Mouse (Mus musculus): Measurements from ENCODE around the gene Isx. TPM values are rescaled to one million over a fixed set of nuclear protein-coding genes. Genes with fewer than 3 reads are reported as not detected.

The Isx gene
- not detected for total RNA-seq (2018; cell fraction: chromatin; rRNA removed)
- not detected for total RNA-seq (2018; cell fraction: cytosol; rRNA removed)
- not detected for total RNA-seq (2018; cell fraction: nucleus; rRNA removed)
- polyA plus RNA-seq (2018): not detected in 3 replicates

DNA sequence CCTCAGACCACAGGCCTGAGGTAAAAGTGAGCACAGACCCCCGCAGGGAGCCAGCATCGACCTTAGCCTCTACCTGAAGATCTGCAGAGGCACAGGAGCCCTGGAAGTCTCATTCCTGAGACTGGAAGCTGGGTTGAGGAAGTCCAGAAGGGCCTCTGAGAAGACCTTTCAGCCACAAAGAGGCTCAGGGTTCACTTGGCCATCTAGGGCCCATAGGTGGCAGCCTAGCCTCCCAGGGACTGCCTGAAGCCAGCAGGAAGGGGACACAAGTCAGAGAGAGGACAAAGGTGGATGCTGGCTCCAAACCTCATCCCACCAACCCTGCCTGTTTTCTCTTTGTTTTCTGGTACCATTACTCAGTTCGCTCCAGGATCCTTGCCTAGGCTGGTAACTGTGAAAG is at the start of gene Isx:
Isx (plus strand) TSS at position 234 of the 400 bp plus-strand sequence.
- Histone ChIP-seq H3K4me3 (ENCODE audit: inconsistent target) (no peak within 1 kb of the TSS), H3K79me2 (ENCODE audit: inconsistent target) (no peaks in the 10 kb centered on the region), H3K27ac (no peak within 1 kb of the TSS), H3K36me3 (ENCODE audit: inconsistent target) (no peaks in the 10 kb centered on the region)
- WGBS (ENCODE audit: missing documents): 73% methylated on average over 3 of the region's 3 CpGs

DNA sequence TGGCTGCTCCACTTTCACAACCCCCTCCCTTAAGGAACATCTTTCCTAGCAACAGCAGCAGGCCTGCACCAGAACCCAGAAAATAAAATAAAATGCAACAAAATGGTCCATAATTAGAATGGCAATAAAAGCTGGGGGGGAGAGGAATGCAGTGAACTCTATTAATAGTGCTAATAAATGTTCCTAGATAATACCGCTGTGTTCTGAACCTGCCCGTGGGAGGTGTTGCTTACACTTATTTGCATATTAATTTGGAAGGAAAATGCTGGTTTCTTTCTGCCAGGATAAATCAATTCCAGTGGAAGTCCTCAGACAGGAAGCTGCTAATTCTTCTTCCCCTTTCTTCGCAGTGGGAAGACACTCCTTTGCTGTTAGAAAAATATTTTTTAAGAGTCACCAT is 45.3 kb upstream of the Isx start:
- WGBS (ENCODE audit: missing documents): 75% methylated on average over 3 of the region's 3 CpGs
- H3K4me3 ChIP-seq (ENCODE audit: inconsistent target): no peak overlapping the region
- H3K79me2 ChIP-seq (ENCODE audit: inconsistent target): no peaks in the 10 kb centered on the region
- H3K27ac ChIP-seq: no peak overlapping the region
- no peaks in the 10 kb centered on the region for H3K36me3 ChIP-seq (ENCODE audit: inconsistent target)

DNA sequence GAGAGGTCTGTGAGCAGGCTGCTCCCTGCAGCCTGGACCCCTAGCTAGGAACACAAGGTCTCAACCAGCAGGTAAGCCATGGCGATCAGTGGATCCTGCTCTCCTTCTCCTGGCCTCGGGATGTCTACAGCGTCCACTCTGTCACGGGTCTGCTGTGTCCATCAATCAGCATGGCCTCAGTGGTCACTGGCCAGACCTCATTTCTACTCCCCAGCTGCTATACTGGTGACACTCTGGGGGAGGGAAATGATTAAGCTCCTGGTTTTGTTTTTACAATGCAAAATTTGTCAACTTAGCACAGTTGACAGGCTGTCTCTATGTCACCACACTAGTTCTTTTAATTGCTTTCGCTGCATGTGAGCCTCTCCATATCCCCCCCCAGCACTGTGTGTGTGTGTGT is 41.7 kb upstream of the Isx start:
- WGBS (ENCODE audit: missing documents): 73% methylated on average over 4 of the region's 5 CpGs

DNA sequence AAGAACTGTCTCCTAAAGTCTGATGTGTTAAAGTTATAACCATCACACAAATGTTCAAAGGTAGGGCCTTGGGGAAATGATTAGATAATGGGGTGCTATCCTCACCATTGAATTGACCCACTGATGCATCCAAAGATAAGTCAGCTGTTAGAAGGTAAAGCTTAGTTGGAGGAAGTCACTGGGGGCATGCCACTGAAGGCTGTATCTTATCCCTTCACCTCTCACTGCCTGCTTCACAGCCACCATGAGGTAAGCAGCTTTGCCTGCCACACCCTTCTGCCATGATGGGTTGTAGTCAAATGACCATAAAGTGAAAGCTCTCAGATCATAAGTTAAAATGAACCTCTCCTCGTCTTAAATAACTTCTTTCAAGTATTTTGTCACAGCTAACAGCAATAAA is 38.7 kb upstream of the Isx start:
- Histone ChIP-seq H3K36me3 (ENCODE audit: inconsistent target) (no peaks in the 10 kb centered on the region), H3K4me3 (ENCODE audit: inconsistent target) (no peak overlapping the region), H3K27ac (no peak overlapping the region), H3K79me2 (ENCODE audit: inconsistent target) (no peaks in the 10 kb centered on the region)
- 67% methylated on average over 1 of the region's 1 CpGs for WGBS (ENCODE audit: missing documents)

More for the DNA sequence above, 41.7 kb upstream of the Isx start:
- Histone ChIP-seq H3K36me3 (ENCODE audit: inconsistent target) (no peaks in the 10 kb centered on the region), H3K79me2 (ENCODE audit: inconsistent target) (no peaks in the 10 kb centered on the region), H3K4me3 (ENCODE audit: inconsistent target) (no peak overlapping the region), H3K27ac (no peak overlapping the region)

DNA sequence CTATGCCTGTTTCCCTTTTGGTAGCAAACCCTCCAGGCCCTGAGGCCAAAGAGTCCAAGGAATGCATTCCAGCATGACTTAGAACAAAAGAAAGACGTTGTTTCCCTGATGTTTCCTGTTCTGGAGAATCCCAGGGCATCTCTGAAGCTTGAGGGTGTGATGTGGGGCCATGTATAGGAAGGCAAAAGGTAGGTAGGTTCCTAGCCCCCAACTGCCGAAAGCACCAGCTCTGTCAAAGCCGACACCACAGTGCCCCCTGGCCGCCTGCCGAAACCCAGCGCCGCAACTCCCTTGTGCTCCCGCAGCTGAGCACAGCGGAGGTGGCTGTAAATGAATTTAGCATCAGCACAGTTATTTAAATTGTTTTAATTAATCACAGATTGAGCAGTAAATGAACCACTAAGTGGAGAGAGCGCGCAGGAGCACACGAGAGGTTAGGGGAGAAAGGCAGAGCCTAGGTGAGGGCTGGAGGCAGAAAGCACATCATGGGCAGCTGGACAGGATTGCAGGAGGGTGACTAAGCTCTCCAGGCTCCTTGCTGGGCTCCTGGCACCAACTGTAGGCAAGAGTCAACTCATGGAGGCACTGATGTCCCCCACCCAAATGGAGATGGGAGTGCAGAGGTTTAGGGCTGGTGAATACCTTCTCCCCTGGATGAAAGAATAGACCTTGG is 25.5 kb upstream of the Isx start:
- WGBS (ENCODE audit: missing documents): 29% methylated on average over 12 of the region's 12 CpGs
- H3K36me3 ChIP-seq (ENCODE audit: inconsistent target): no peaks in the 10 kb centered on the region
- H3K79me2 ChIP-seq (ENCODE audit: inconsistent target): no peaks in the 10 kb centered on the region
- H3K4me3 ChIP-seq (ENCODE audit: inconsistent target): no peak overlapping the region
- H3K27ac ChIP-seq: no peak overlapping the region

DNA sequence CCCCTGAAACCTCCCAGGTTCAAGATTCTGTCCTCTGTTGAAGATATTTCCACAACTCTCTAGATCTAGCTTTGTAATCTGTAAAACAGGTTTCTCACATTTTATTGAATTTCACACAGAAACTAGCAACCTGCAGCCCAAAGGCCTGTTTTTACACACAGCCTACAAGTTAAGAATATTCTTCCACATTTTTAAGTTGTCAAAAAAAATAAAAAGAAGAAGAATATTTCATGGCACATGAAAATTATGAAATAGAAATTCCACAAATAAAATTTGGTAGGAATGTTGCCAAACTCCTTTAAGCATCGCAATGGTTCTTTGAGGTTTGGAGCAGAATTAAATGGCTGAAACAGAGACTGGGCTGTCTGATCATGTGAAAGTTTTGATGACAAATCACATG is 24.3 kb upstream of the Isx start:
- WGBS (ENCODE audit: missing documents): 100% methylated on average over 1 of the region's 1 CpGs
- Histone ChIP-seq H3K4me3 (ENCODE audit: inconsistent target) (no peak overlapping the region), H3K36me3 (ENCODE audit: inconsistent target) (no peaks in the 10 kb centered on the region), H3K79me2 (ENCODE audit: inconsistent target) (no peaks in the 10 kb centered on the region), H3K27ac (no peak overlapping the region)

DNA sequence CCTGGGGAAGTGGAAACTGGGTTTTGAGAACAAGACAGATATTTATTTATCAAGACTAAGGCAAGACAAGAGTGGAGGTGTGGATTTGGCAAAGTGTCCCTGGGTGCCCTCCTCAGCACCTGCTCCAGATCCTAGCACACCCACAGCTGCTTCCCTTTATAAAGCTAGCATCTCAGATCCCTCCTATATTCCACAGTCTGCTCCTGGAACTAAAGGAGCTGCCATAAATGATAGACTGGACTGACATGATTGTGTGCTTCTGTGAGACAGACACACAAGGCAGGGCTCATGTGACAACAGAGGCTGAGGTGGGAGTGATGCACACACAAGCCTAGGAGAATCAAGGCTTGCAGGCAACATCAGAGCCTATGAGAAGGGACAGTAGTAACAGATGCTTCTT is 22.0 kb upstream of the Isx start:
- Histone ChIP-seq H3K27ac (no peak overlapping the region), H3K4me3 (ENCODE audit: inconsistent target) (no peak overlapping the region), H3K36me3 (ENCODE audit: inconsistent target) (no peaks in the 10 kb centered on the region), H3K79me2 (ENCODE audit: inconsistent target) (no peaks in the 10 kb centered on the region)

DNA sequence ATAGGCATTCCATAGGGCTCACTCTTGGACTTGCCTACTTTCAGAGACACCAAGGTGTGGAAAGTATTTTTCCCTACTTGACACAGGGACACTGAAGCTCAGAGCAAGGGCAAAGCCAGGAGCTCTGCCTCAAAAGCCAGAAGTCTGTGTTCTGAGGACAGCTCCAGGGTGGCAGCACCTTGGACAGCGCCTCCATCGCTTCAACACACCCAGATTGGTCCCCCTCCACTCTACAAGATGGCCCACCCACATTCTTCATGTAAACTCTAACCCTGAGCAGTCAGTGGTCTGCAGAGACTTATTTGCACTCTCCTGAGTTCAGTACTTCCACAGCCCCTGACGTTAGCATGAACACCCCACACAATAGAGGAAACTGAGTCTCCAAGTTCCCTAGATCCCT is 21.1 kb upstream of the Isx start:
- H3K4me3 ChIP-seq (ENCODE audit: inconsistent target): no peak overlapping the region
- no peak overlapping the region for H3K27ac ChIP-seq
- H3K79me2 ChIP-seq (ENCODE audit: inconsistent target): no peaks in the 10 kb centered on the region
- WGBS (ENCODE audit: missing documents): 24% methylated on average over 3 of the region's 3 CpGs
- no peaks in the 10 kb centered on the region for H3K36me3 ChIP-seq (ENCODE audit: inconsistent target)

DNA sequence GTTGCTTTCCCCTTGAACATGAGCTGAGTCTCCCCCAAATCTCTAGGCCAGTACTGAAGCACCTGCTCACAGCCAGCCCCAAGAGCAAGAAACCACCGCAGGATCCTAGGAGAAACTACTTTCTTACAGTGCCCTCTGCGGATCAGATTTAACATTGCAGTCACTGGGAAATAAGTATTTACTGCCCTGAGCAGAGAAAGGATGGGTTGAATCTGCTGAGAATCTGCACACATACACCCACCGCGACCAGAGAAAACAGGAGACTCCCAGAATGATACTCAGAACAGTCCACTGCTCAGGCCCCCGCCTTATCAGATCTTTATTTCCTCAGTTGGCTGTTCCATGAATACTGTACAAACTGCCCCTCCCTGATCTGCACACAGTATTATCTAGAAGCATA is 19.5 kb upstream of the Isx start:
- no peaks in the 10 kb centered on the region for H3K36me3 ChIP-seq (ENCODE audit: inconsistent target)
- 27% methylated on average over 5 of the region's 5 CpGs for WGBS (ENCODE audit: missing documents)
- H3K79me2 ChIP-seq (ENCODE audit: inconsistent target): no peaks in the 10 kb centered on the region
- no peak overlapping the region for H3K4me3 ChIP-seq (ENCODE audit: inconsistent target)
- H3K27ac ChIP-seq: no peak overlapping the region

DNA sequence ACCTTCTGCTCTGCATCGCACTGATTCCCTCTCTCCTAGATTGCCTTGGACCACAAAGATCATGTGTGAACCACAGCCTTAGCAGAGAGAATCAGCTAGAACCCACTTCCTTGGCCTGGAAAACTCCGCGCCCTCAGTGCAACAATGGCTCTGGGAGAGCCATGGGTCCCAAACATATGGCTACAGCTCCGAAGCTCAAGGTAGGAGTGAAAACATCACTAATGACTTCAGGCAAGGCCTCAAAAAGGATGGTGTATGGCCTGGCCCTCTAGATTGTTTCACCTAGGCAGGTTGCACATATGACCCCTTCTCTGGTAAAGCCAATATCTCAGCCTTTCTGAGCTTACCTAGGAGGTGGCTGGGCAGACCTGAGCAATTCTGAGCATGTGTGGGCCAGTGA is 18.2 kb upstream of the Isx start:
- Histone ChIP-seq H3K27ac (no peak overlapping the region), H3K36me3 (ENCODE audit: inconsistent target) (no peaks in the 10 kb centered on the region), H3K79me2 (ENCODE audit: inconsistent target) (no peaks in the 10 kb centered on the region), H3K4me3 (ENCODE audit: inconsistent target) (no peak overlapping the region)
- 95% methylated on average over 4 of the region's 4 CpGs for WGBS (ENCODE audit: missing documents)

DNA sequence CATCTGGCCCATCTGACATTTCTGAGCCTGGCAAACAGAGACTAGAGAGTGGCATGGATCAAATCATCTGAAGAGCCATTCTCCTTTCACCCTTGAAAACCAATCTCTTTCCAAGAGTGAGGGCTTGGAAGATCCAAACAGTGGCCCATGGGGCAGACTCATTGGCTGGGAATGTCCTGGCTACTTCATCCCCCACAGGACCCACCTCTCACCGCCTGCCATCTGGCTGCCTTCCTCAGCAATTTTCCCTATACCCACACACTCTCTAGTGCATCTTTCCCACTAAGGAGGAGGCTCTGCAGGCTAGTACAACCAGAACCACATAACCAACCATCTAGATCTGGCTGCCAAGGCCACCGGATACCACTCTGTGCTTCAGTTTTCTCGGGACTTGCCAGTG is 17.6 kb upstream of the Isx start:
- Histone ChIP-seq H3K4me3 (ENCODE audit: inconsistent target) (no peak overlapping the region), H3K79me2 (ENCODE audit: inconsistent target) (no peaks in the 10 kb centered on the region), H3K27ac (no peak overlapping the region), H3K36me3 (ENCODE audit: inconsistent target) (no peaks in the 10 kb centered on the region)
- WGBS (ENCODE audit: missing documents): 94% methylated on average over 3 of the region's 3 CpGs

DNA sequence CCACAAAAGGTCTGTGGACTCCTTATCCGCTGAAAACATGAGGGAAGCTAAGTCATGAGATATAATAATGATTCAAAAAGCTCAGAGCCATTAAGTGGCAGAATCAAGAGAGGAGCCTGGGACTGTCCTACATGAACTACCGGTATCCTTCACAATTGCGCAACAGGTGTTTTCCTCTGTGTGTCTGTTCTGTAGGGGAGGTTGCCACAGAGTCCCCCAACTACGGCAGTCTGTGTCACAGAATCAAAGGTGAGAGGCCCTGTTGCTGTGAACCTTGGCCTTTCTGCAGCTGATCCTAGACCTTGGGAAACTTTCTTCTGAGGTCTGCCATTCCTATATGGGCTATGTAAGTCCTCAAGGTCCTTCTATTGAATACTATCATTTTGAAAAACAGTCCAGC is 13.7 kb upstream of the Isx start:
- H3K36me3 ChIP-seq (ENCODE audit: inconsistent target): no peaks in the 10 kb centered on the region
- H3K4me3 ChIP-seq (ENCODE audit: inconsistent target): no peak overlapping the region
- WGBS (ENCODE audit: missing documents): 77% methylated on average over 4 of the region's 4 CpGs
- H3K27ac ChIP-seq: no peak overlapping the region
- H3K79me2 ChIP-seq (ENCODE audit: inconsistent target): no peaks in the 10 kb centered on the region

DNA sequence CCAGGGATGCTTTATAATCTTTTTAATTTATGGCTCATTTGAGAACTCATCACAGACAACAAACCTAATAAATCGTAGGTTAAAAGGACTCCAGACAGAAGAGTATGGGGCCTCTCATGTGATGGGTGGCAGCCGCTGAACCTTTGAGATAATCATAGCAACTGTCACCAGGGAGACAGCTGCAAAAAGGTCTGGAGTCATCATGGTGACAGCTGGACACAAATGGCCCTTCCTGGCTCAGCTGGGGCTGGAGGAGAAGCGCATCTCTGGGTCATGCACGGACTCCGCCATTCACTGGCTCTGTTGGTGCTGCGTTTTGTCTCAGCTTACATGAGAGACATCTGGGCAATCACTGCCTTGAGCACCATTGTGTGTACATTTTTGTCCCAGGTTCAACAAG is 12.5 kb upstream of the Isx start:
- Histone ChIP-seq H3K27ac (no peak overlapping the region), H3K79me2 (ENCODE audit: inconsistent target) (no peaks in the 10 kb centered on the region), H3K4me3 (ENCODE audit: inconsistent target) (no peak overlapping the region), H3K36me3 (ENCODE audit: inconsistent target) (no peaks in the 10 kb centered on the region)
- WGBS (ENCODE audit: missing documents): 88% methylated on average over 6 of the region's 6 CpGs

DNA sequence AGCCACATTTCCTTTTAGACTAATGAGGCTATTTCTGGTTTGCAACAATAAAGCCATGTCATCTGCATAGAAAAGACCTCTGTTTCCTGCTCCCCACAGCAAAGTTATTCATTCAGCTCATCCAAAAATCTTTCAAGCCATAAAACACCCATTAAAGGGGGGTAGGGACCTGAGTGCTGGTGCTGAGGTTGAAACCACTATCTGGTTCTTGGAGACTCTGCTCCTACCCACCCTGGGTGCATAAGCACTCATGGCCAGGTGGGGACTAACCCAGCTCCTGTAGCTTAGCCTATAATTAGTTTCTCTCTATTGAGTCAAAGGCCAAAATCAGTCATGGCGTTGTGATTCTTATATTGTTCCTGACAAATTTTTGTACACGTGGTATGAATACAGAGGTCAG is 10.4 kb upstream of the Isx start:
- Histone ChIP-seq H3K79me2 (ENCODE audit: inconsistent target) (no peaks in the 10 kb centered on the region), H3K27ac (no peak overlapping the region), H3K36me3 (ENCODE audit: inconsistent target) (no peaks in the 10 kb centered on the region), H3K4me3 (ENCODE audit: inconsistent target) (no peak overlapping the region)
- 83% methylated on average over 2 of the region's 2 CpGs for WGBS (ENCODE audit: missing documents)

DNA sequence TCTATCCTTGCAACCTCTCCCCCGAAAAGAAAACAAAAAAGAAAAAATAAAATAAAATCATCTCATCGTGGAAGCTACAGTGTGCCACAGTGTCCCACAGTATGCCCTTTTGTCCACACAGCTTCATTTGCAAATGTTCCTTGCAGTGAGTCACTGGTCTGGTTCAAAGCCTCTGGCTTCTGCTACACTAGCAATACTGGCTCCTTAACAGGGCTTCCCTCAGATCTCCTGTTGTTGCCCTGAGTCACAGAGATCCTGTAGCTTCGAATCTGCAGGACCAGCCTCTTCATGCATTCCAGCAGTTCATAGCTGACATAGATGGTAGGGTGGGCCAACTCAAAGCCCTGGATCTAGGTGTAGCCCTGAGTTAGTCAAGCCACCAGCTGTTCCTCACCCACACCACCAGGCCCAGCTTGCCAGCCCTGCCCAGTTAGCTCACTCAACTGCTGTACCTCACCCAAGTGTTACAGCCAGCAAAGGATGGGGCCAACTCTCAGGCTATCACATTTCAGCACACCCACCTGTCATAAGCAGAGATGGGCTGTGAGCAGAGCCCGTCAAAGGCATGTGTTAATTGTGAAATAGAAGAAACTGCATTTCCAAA is 2.5 kb upstream of the Isx start:
- Histone ChIP-seq H3K4me3 (ENCODE audit: inconsistent target) (no peak overlapping the region), H3K36me3 (ENCODE audit: inconsistent target) (no peaks in the 10 kb centered on the region), H3K79me2 (ENCODE audit: inconsistent target) (no peaks in the 10 kb centered on the region), H3K27ac (no peak overlapping the region)
- WGBS (ENCODE audit: missing documents): 74% methylated on average over 4 of the region's 4 CpGs

DNA sequence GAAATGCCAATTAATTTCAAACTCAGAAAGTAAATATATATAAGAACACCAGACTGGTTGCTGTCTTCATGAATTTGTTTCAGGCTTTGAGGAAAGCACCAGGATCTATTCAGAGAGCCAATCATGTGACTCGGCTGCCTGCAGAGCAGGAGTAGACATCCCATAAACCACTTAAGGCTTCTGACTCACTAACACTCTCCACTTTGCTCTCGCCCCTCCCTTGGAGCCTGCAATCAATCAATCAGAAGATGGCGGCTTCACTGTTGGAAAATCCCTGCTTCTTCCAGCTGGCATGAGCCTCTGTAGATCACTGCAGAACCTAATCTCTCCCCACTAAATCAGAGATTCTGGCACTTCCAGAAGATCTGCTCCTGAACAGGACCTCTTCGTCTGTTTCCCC is 1.3 kb upstream of the Isx start:
- no peaks in the 10 kb centered on the region for H3K36me3 ChIP-seq (ENCODE audit: inconsistent target)
- H3K79me2 ChIP-seq (ENCODE audit: inconsistent target): no peaks in the 10 kb centered on the region
- no peak overlapping the region for H3K4me3 ChIP-seq (ENCODE audit: inconsistent target)
- 5% methylated on average over 4 of the region's 4 CpGs for WGBS (ENCODE audit: missing documents)
- H3K27ac ChIP-seq: no peak overlapping the region
